Mouse (Mus musculus) forebrain, embryonic 15.5 days (tissue): ENCODE results near the gene Selenoo. TPM values are rescaled to one million over a fixed set of nuclear protein-coding genes. Genes with fewer than 3 reads are reported as not detected.

ENCODE experiments used
- ATAC-seq: fragments of 200-750 bp; cut with Nextera tagmentation; replicated peaks from 2 replicates; pipeline ENCODE4 v1.8.0; 2017; ENCODE audit warnings: mild to moderate bottlenecking, moderate TSS enrichment, moderate library complexity
- H3K27ac ChIP-seq: fragments of 300-500 bp; sonication (generic); replicated peaks from 2 replicates; pipeline ENCODE4 v1.5.1; 2015; ENCODE audit warnings: mild to moderate bottlenecking, inconsistent platforms
- H3K27me3 ChIP-seq: fragments of 300-500 bp; sonication (generic); 2 replicates; pipeline ENCODE4 v1.6.1; 2015; ENCODE audit warnings: inconsistent platforms
- H3K36me3 ChIP-seq: fragments of 300-500 bp; sonication (generic); 2 replicates; pipeline ENCODE4 v1.6.1; 2015; ENCODE audit warnings: mild to moderate bottlenecking, inconsistent platforms
- H3K4me1 ChIP-seq: fragments of 300-500 bp; sonication (generic); 2 replicates; pipeline ENCODE4 v1.6.1; 2015; ENCODE audit warnings: inconsistent platforms
- H3K4me2 ChIP-seq: fragments of 300-500 bp; sonication (generic); replicated peaks from 2 replicates; pipeline ENCODE4 v1.6.1; 2015; ENCODE audit warnings: mild to moderate bottlenecking, inconsistent platforms
- H3K4me3 ChIP-seq: fragments of 300-500 bp; sonication (generic); 2 replicates; pipeline ENCODE4 v1.5.1; 2015; ENCODE audit warnings: mild to moderate bottlenecking, inconsistent platforms
- H3K9ac ChIP-seq: fragments of 300-500 bp; sonication (generic); replicated peaks from 2 replicates; pipeline ENCODE4 v1.6.1; 2015; ENCODE audit warnings: mild to moderate bottlenecking, inconsistent platforms
- H3K9me3 ChIP-seq: fragments of 300-500 bp; sonication (generic); 2 replicates; pipeline ENCODE4 v1.6.1; 2016; ENCODE audit warnings: inconsistent platforms
- WGBS: fragments of 180-500 bp; shearing (Covaris S2); methylation state at CpG from one replicate; pipeline ENCODE4 v1.1.7; 2015; ENCODE audit warnings: mixed read lengths; 5-methylcytosine and 5-hydroxymethylcytosine counted together
- polyA plus RNA-seq: library from polyadenylated mRNA; unstranded; fragments of >200 nt; fragmentation: Nextera tagmentation; extraction: Ambion mirVana; gene quantifications from 2 replicates; pipeline ENCODE4 v1.2.1, GENCODE M21; 2015

Gene Selenoo
- polyA plus RNA-seq, 1 experiment from 2014 or later = 26.0 TPM

- Histone ChIP-seq H3K9me3 (no peaks in the 10 kb centered on the region), H3K27ac (no peak overlapping the region), H3K4me3 (no peak overlapping the region), H3K4me2 (no peak overlapping the region), H3K9ac (no peak overlapping the region), H3K36me3 (peaks cover 79% of the 10 kb centered on the region), H3K27me3 (no peaks in the 10 kb centered on the region), H3K4me1 (no peaks in the 10 kb centered on the region)
- no peak for ATAC-seq
- WGBS = 84% methylated on average over 9 of the region's 9 CpGs
Measured at GRCm38 (mm10) chr15:89110147-89110546, 21.3 kb downstream of the Selenoo start.

DNA sequence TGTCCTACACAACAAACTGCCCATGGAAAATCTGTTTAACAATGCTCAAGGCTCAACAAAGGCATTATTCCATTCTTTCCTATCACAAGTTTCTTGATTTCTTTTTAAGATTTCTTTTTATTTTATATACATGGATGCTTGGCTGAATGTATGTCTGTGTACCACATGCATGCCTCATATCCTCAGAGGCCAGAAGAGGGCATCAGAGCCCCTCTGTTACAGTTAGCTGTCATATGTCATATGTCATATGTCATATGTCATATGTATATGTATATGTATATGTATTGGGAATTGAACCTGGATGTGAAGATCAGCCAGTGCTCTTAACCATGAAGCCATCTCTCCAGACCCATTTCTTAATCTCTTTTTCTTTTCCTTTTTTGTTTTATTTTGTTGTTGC is 29.1 kb downstream of the Selenoo start:
- Histone ChIP-seq H3K4me2 (no peak overlapping the region), H3K9me3 (no peaks in the 10 kb centered on the region), H3K27me3 (no peaks in the 10 kb centered on the region), H3K36me3 (peaks cover 32% of the 10 kb centered on the region), H3K4me1 (peaks cover 33% of the 10 kb centered on the region), H3K9ac (no peak overlapping the region), H3K27ac (no peak overlapping the region), H3K4me3 (no peak overlapping the region)
- ATAC-seq = no peak

- Histone ChIP-seq H3K27me3 (no peaks in the 10 kb centered on the region), H3K9ac (peak within 1 kb of the TSS; percentile 61), H3K9me3 (no peaks in the 10 kb centered on the region), H3K4me2 (peak within 1 kb of the TSS; percentile 93), H3K36me3 (peaks cover 4% of the 10 kb centered on the region; the same call in 1 of the 2 replicates), H3K4me1 (peaks cover 51% of the 10 kb centered on the region), H3K27ac (peak within 1 kb of the TSS; percentile 92), H3K4me3 (peak within 1 kb of the TSS; percentile 79)
- WGBS = under 1% methylated on average over 47 of the region's 47 CpGs
- ATAC-seq = peak; percentile 84
Measured at GRCm38 (mm10) chr15:89122649-89123366, 33.9 kb downstream of the Selenoo start, which contains the start of gene Tubgcp6. Gene Tubgcp6, minus strand, starts transcription at chr15:89123112.

- Histone ChIP-seq H3K4me3 (peak overlapping the region; percentile 79), H3K36me3 (peaks cover 4% of the 10 kb centered on the region; the same call in 1 of the 2 replicates), H3K4me2 (peak overlapping the region; percentile 93), H3K27ac (peak overlapping the region; percentile 92), H3K9ac (peak overlapping the region; percentile 61), H3K27me3 (no peaks in the 10 kb centered on the region), H3K9me3 (no peaks in the 10 kb centered on the region), H3K4me1 (peaks cover 55% of the 10 kb centered on the region)
- 36% methylated on average over 11 of the region's 11 CpGs for WGBS
- ATAC-seq = peak; percentile 8; the same call in 1 of the 2 replicates
Measured at GRCm38 (mm10) chr15:89123595-89123994, 34.7 kb downstream of the Selenoo start.

- no peaks in the 10 kb centered on the region for H3K9me3 ChIP-seq
- no peak overlapping the region for H3K4me3 ChIP-seq
- H3K4me1 ChIP-seq = peaks cover 59% of the 10 kb centered on the region
- 93% methylated on average over 3 of the region's 3 CpGs for WGBS
- no peaks in the 10 kb centered on the region for H3K27me3 ChIP-seq
- no peak overlapping the region for H3K9ac ChIP-seq
- ATAC-seq = no peak
- no peak overlapping the region for H3K4me2 ChIP-seq
- H3K27ac ChIP-seq = peak overlapping the region; percentile 92; the same call in 1 of the 2 replicates
- H3K36me3 ChIP-seq = peaks cover 4% of the 10 kb centered on the region; the same call in 1 of the 2 replicates
Measured at GRCm38 (mm10) chr15:89124312-89124711, 35.4 kb downstream of the Selenoo start.

GRCm38 (mm10) chr15:89125351-89125750 is 36.5 kb downstream of the Selenoo start:
- Histone ChIP-seq H3K4me1 (peaks cover 49% of the 10 kb centered on the region), H3K4me3 (no peak overlapping the region)
- 93% methylated on average over 9 of the region's 9 CpGs for WGBS

GRCm38 (mm10) chr15:89126622-89127021 is 37.7 kb downstream of the Selenoo start:
- H3K9me3 ChIP-seq = no peaks in the 10 kb centered on the region
- H3K36me3 ChIP-seq = peaks cover 4% of the 10 kb centered on the region; the same call in 1 of the 2 replicates
- ATAC-seq = no peak
- H3K27ac ChIP-seq = no peak overlapping the region
- H3K4me2 ChIP-seq = no peak overlapping the region
- H3K9ac ChIP-seq = no peak overlapping the region
- H3K4me3 ChIP-seq = no peak overlapping the region
- no peaks in the 10 kb centered on the region for H3K27me3 ChIP-seq
- H3K4me1 ChIP-seq = peaks cover 36% of the 10 kb centered on the region
- 87% methylated on average over 8 of the region's 8 CpGs for WGBS

More at GRCm38 (mm10) chr15:89125351-89125750, 36.5 kb downstream of the Selenoo start:
- Histone ChIP-seq H3K27ac (no peak overlapping the region), H3K27me3 (no peaks in the 10 kb centered on the region), H3K4me2 (no peak overlapping the region), H3K9me3 (no peaks in the 10 kb centered on the region), H3K9ac (no peak overlapping the region), H3K36me3 (peaks cover 4% of the 10 kb centered on the region; the same call in 1 of the 2 replicates)
- ATAC-seq = no peak

DNA sequence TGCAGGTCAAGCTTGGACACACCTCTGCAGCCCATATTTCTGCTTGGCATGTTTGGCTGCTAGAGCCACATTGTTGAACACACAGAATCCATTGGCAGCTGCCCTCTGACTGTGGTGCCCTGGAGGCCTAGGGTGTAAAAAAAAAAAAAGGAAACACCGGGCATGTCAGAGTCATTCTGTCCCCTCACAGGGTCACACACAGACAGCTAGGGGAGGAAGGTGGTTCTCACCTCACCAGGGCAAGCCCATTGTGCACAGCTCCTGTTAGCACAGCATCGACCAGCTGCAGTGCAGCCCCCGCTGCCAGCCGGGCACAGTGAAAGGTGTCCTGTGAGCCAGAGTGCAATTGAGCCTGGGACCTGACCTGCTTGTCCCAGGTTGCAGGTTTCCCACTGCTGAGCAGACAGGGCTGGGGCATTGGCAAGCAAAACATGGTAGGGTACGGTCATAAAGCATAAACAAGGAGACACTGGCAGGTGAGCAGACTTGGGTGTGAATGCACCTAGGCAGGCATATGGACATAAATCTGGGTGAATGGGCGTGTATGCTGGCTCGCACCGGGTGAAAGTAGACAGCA is 38.6 kb downstream of the Selenoo start:
- peak overlapping the region; percentile 90 for H3K4me2 ChIP-seq
- WGBS = 90% methylated on average over 8 of the region's 8 CpGs

DNA sequence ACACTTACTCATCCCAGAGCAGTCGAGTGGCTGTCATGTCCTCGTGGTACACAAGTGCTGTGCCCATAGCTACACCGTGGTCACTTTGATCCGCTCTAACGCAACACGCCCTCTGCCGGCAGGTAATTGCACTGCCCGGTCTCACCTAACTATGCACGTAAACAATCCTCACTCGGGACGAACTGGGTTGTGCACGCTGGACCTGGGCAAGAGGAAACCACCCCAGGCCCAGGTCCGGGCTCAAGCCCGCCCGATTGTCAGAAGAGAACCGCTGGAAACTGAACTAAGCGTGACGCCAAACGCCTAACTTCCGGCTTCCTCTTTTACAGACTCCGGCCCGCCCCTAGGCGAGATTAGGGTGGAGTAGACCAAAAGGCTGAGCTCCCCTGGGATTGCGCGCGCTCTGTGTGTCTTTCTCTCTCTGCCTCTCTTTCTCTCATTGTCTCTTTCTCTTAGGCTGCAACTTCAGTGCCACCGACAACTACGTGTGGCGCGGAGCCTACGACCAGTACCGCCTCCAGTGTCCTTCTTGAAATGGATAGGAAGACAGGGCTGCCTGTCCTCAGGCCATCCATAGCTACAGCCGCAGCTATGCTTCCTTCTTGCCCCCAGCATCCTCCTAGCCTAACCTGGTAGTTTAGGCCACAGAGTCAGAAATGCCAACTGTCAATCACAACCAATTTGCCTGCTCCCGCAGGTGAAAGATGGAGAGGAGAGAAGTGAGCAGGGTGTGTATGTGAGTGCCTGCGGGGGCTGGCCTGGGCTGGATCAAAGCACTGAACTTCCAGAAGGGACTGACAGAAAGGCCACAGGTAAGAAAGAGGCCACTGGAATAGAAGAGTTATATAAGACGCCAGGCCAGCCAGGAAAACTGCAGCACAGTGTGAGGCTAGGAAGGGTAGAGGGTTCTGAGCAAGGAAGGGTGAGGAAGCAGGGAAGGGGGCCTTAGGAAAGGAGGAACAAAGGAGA is 39.8 kb downstream of the Selenoo start, which contains the start of gene Hdac10:
Gene Hdac10 (minus strand): TSS at position 319 of the 969 bp plus-strand sequence.
- Histone ChIP-seq H3K9me3 (no peaks in the 10 kb centered on the region), H3K4me2 (peak within 1 kb of the TSS; percentile 90), H3K9ac (peak within 1 kb of the TSS; percentile 68), H3K27ac (peak within 1 kb of the TSS; percentile 83), H3K4me1 (peaks cover 21% of the 10 kb centered on the region), H3K4me3 (peak within 1 kb of the TSS; percentile 65), H3K36me3 (peaks cover 4% of the 10 kb centered on the region; the same call in 1 of the 2 replicates), H3K27me3 (no peaks in the 10 kb centered on the region)
- 2% methylated on average over 36 of the region's 36 CpGs for WGBS
- peak; percentile 86 for ATAC-seq

More for the DNA sequence above, 38.6 kb downstream of the Selenoo start:
- Histone ChIP-seq H3K27me3 (no peaks in the 10 kb centered on the region), H3K4me3 (peak overlapping the region; percentile 65), H3K27ac (no peak overlapping the region), H3K9me3 (no peaks in the 10 kb centered on the region), H3K4me1 (peaks cover 28% of the 10 kb centered on the region), H3K36me3 (peaks cover 4% of the 10 kb centered on the region; the same call in 1 of the 2 replicates), H3K9ac (peak overlapping the region; percentile 68)
- ATAC-seq = no peak

DNA sequence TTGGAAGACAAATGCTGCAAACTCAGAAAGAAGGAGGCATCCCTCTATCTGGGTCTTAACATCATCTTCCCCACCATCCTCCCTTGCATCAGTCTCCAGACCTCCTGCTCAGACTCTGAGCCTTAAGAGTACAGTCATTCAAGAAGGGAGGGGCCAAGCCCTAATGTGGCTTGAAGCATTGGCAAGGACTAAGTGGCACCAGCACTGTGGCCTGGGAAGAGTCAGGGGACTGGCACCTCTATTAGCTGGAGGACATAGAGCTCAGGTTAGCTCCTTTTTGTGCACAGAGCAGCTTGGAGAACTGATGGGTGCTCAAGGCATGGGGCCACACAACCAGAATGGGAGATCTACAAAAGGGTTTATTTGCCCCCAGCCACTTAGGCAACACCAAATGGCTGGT is 41.4 kb downstream of the Selenoo start:
- Histone ChIP-seq H3K4me2 (no peak overlapping the region), H3K9me3 (no peaks in the 10 kb centered on the region), H3K9ac (no peak overlapping the region), H3K27ac (no peak overlapping the region), H3K36me3 (peaks cover 3% of the 10 kb centered on the region; the same call in 1 of the 2 replicates), H3K4me1 (peaks cover 16% of the 10 kb centered on the region), H3K27me3 (no peaks in the 10 kb centered on the region), H3K4me3 (no peak overlapping the region)
- ATAC-seq = no peak

- Histone ChIP-seq H3K4me2 (no peak overlapping the region), H3K4me3 (no peak overlapping the region), H3K27me3 (no peaks in the 10 kb centered on the region), H3K9ac (no peak overlapping the region), H3K4me1 (peaks cover 16% of the 10 kb centered on the region), H3K36me3 (no peaks in the 10 kb centered on the region), H3K27ac (no peak overlapping the region), H3K9me3 (no peaks in the 10 kb centered on the region)
- ATAC-seq = no peak
- WGBS = 92% methylated on average over 3 of the region's 3 CpGs
Measured at GRCm38 (mm10) chr15:89131316-89131715, 42.4 kb downstream of the Selenoo start.
